Mouse (Mus musculus): ENCODE data around the gene Kifc1.

The Kifc1 gene

GRCm38 (mm10) chr17:33857816-33858215 is 32.6 kb downstream of the Kifc1 start:
- no peak for DNase-seq (ENCODE audit: extremely low read depth, low read depth, low spot score)

- no peak for DNase-seq (ENCODE audit: extremely low read depth, low read depth, low spot score)
Observed at GRCm38 (mm10) chr17:33851331-33851730, 39.1 kb downstream of the Kifc1 start.

- no peak for DNase-seq (ENCODE audit: extremely low read depth, low read depth, low spot score)
Observed at GRCm38 (mm10) chr17:33848139-33848538, 42.3 kb downstream of the Kifc1 start.

GRCm38 (mm10) chr17:33844196-33844595 is 46.3 kb downstream of the Kifc1 start:
- DNase-seq (ENCODE audit: extremely low read depth, low read depth, low spot score): no peak

GRCm38 (mm10) chr17:33842966-33843795 is 47.3 kb downstream of the Kifc1 start, which contains the start of gene Cd320:
TSS of gene Cd320 (plus strand) at chr17:33843091.
- no peak for DNase-seq (ENCODE audit: extremely low read depth, low read depth, low spot score)

- DNase-seq (ENCODE audit: extremely low read depth, low read depth, low spot score): no peak
Observed at GRCm38 (mm10) chr17:33829561-33829960, 60.9 kb downstream of the Kifc1 start.

GRCm38 (mm10) chr17:33828892-33829291 is 61.6 kb downstream of the Kifc1 start:
- peak; percentile 99 for DNase-seq (ENCODE audit: extremely low read depth, low read depth, low spot score)

GRCm38 (mm10) chr17:33826850-33827249 is 63.6 kb downstream of the Kifc1 start:
- no peak for DNase-seq (ENCODE audit: extremely low read depth, low read depth, low spot score)
